Mouse (Mus musculus) adrenal gland, adult 8-10 months (tissue): ENCODE results near the gene Dll3. TPM values are rescaled to one million over a fixed set of nuclear protein-coding genes. Genes with fewer than 3 reads are reported as not detected.

Experiments
- DNase-seq: peaks from one replicate; pipeline ENCODE4 v3.0.0; 2022
- total RNA-seq, 4 experiments: library from RNA; stranded (reverse); gene quantifications; 2 replicates each; pipeline ENCODE4 v1.2.4; 2022

Gene Dll3
- under 1 TPM; 0.14 to 0.62 (median 0.40) TPM for total RNA-seq

DNA sequence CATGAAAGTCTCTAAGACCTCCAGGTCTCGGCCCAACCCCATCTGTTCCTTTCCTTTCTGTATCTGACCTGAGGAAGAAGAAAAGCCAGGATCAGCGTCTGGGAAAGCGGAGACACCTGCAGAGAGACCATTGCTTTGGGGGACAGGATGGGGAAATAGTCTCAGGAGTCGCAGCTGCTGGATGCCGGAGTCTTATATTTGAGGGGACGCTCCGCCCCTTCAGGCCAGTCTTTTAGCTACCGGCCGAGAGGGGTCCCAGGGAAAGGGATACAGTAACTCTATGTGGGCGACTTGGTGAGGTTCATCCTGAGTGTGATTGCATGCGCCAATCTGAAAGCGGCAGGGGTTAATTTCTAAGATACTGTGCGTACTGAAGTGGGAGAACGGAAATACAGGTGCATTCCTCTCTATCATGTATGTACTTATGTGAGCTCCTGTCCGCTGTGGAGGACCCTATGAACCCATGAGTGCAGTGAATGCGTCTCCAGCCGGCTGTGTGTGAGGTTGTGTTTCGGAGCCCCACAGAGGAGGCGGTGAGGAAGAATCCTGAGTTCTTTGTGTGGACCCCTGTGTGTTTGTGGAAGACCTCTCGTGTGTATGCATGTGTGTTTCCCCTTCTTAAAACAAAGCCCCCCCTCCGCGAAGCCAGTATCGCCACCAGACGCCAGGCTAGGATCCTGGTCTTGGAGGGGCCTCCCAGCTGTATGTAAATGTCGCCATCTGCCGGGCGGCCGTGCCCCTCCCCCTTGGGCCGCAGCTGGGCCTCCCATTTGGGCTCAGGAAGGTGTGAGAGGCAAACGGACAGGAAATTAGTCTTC, at the start of gene Dll3:
TSS of gene Dll3 (minus strand) at position 623 of the 818 bp plus-strand sequence.
- no peak for DNase-seq

DNA sequence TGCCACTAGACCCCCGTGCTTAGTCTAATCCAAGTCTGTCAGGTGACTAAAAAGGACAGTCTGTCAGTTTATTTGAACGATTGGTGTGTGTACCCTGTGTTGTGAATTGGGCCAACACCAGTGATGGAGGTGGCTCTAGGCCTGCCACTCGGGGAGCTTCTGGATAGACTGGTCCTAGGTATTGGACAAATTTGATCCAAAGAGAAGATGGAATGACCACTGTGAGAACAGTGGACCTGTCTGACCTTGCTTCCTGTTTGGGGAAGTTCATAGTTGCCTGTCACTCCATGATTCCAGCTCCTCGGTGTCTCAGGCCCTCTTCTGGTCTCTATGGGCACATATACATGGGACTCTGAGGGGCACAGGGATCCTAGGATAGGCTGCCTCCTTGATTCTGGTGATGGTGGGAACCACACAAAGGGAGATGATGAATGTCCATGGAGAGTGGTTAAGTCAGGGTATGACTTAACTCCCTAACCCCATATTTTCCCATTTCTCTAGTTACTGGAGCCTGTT, 49.7 kb upstream of the Dll3 start:
- no peak for DNase-seq

DNA sequence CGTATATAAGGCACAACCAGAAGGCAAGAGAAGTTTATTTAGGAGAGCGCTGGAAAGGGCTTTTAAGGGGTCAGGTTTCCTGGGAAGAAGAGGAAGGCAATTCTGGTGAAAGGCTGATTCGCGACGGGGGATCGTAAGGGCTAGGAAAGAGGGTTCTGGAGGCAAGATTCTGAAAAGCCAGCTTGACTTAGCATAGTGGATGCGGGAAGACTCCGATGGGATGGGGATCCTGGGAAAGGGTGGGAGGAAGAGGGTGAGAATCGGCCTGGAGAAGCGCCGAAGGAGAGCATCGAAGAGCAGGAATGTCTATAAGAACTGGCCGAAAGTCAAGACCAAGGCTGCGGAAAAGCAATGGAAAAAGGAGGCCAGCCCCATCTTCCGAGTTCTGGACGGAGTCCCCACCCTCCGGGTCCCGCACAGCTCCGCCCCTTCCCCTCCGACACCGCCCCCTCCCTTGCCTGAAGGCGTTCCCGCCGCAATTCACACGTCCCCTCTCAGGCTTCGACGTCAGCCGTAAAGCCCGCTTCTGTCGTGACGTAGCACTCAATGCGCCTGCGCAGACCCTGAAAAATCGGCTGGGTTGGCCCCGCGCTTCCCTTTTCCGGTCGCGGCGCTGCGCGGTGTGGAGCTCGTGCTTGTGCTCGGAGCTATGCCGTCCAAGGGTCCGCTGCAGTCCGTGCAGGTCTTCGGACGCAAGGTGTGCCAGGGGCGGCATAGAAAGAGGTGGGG, 48.3 kb upstream of the Dll3 start, which contains the start of gene Rps16:
TSS of gene Rps16 (plus strand) at position 498 of the 729 bp plus-strand sequence.
- DNase-seq: peak; percentile 97

DNA sequence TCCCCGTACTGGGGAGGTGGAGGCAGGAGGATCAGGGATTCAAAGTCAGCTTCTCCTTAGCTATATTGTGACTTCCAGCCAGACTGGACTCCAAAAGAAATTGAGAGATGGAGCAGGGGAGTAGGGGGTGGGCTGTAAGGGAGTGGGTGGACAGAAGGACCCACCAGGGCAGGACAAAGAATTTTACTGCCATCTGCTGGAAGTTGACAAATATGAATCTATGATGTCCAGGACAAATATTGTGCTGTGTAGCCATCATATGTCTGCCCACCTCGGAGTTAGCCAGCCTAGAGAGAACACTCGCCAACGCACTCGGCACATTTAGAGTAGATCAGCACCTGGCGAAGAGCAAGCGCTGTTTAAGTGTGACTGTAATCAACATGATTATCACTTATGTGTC, 46.6 kb upstream of the Dll3 start:
- DNase-seq: no peak

DNA sequence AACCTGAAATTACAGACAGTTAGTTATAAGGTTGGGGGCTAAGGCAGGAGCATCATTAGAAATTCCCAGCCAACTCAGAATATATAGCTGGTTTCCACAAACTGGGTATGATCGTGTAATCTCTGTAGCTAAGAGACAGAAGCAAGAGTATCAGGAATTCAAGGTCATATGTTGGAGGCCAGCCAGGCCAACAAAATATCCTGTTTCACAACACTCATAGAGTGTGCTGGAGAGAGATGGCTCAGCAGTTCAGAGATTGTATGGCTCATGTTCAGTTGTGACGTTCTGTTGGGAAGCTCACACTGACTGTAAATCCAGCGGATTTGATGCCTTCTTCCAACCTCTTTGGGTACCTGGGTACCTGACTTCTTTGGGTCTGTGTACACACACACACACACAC, 45.7 kb upstream of the Dll3 start:
- DNase-seq: peak; percentile 76

DNA sequence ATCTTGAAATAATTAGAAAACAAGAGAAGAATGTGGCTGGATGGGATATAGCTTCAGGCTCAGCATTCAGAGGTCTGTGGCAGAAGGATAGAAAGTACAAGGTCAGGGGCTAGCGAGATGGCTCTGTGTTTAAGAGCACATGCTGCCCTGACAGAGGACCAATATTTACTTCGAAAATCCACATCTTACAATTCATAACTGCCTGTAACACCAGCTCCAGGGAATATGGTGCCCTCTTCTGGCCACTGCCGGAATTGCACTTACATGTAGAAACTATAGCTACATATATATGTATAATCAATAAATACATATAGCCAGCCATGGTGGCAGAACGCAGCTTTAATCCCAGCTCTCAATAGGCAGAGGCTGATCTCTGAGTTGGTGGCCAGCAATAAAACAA, 42.6 kb upstream of the Dll3 start:
- no peak for DNase-seq

DNA sequence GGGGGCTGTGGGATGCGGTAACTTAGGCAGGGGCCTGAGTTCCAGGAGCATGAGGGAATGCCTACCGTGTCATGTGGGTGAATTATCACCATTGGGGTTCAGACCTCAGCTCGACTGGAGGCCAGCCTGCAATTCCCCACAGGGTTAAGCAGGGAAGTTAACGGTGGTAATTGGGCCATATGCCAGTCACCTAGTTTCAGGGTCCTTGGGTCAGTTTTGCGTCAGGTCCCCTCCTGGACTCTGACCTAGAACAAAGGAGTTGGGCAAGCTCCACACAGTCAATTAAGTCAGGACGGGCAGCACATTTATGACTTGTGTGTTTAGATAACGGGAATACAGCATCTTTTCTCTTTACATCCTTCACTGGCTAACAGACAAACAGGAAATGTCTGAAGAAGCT, 39.3 kb upstream of the Dll3 start:
- DNase-seq: no peak

DNA sequence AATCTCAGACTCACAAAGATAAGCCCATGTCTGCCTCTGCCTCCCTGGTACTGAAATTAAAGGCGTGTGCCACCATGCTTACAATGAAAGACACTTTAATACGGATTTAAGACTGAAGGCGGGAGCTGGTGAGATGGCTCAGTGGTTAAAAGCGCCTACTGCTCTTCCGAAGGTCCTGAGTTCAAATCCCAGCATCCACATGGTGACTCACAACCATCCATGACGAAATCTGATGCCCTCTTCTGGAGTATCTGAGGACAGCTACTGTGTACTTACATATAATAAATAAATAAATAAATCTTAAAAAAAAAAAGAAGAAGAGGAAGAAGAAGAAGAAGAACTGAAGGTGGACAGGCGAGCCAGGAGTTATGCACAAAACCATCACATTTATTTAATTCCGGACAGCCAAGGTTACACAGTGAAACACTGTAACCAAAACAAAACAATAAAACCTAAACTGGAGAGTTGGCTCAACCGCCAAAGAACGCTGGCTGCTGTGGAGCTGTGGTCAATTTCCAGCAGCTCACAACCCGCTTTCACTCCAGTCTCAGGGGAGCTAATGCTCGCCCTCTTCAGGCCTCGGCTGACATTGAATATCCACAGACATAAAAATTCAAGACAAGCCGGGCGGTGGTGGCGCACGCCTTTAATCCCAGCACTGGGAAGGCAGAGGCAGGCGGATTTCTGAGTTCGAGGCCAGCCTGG, 37.3 kb upstream of the Dll3 start:
- DNase-seq: peak; percentile 70

DNA sequence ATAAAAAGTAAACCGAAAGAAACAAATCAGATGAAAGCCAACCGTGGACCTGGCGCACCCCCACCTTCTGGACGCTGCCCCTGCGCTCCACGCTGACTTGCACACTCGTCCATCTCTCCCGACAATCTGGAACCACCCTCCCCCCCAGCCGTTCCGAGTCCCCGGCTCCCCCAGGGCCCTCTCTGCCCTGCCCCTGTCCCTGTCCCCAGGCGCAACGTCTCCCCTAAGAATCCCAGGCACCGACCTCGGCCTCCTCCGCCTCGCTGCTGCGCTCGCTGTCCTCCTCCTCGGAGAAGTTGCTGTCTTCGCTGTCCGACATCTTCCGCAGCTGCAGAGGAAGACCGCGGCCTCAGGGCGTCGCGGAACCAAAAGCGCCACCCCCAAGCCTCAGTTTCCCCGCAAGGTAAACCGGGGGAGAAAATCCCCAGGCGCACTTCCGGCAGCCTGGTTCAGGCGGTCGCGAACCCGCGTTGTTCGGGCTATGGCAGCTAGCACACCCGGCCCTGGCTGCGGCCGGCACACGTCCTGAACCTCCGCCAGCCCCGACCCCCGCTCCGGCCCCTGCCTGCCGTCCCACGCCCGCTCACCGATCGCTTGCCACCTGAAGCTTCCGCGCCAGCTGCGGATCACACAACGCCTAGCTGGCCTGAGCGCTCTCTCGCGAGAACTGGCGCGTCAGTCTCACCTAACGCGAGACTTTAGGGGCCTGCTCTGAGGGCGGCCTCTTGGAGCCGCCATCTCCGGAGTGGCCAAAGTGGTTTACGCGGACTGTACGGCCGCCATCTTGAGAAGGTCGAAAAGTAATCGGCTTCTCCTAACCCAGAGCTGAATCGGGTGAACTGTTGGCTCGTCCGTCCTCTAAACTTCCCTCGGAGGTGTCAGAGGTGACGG, 36.3 kb upstream of the Dll3 start, which contains the start of gene Supt5:
TSS of gene Supt5 (minus strand) at position 639 of the 891 bp plus-strand sequence.
- DNase-seq: peak; percentile 97

DNA sequence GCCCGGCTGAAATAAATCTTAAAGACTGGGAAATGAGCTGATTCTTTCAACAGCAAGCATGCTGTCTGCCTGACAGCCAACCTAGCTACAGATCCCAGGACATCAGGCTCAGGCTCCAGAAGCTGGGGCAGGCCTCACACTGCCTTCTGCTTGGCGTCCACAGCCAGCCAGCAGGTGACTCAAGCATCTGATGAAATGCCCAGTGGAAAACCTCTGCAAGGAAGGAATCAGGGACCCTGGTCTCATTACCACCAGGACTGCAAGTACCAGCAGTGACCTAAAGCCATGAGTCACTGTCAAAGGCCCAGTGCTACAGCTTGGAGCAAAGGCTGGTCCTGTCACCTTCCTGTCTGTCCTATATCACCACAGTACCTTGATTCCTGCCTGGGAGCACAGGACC, 33.4 kb upstream of the Dll3 start:
- DNase-seq: no peak

DNA sequence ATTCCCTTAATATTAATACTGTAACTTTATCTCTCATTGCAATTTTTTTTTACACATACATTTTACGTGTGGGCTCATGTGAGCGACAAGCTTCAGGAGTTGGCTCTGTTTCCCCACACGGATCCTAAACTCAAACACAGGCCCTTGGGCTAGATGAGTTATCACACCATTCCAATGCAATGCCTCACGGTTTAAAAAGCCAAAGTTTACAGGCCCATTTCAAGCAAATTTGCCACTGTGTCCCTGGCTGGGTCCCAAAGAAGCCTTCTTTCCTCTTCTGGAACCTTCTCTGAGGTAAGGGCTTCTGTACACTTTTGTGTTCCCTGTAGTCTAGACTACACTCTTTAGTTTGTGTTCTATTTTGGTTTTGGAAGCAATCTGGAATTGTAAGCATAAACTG, 32.5 kb upstream of the Dll3 start:
- DNase-seq: no peak

DNA sequence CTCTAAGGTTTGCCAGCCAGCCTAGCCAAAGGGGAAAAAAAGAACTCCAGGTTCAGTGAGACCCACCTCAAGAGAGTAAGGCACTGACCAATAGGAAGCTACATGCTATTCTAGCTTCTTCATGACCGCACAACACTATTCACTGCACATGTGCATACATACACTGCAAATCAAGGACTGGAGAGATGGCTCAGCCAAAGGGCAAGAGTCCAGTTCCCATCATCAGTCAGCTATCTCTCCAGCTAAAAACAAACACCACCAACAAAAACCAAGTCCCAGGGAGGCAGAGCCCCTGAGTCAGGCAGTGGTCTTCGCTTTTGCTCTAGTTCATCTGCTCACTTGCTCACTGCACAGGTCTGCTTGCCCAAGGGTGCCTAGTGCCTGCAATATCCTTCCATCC, 26.2 kb upstream of the Dll3 start:
- DNase-seq: no peak

DNA sequence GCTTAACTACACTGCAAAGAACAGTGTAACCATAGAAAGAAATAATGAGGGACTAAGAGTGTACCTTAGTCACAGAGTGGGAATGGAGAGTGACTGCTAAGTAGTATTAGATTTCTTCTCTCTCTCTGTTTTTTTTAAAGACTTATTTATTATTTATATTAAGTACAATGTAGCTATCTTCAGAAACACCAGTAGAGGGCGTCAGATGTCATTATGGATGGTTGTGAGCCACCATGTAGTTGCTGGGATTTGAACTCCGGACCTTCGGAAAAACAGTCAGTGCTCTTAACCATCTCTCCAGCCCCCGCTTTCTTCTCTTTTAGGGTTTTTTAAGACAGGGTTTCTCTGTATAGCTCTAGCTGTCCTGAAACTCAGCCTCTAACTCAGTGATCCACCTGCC, 24.4 kb upstream of the Dll3 start:
- DNase-seq: no peak

DNA sequence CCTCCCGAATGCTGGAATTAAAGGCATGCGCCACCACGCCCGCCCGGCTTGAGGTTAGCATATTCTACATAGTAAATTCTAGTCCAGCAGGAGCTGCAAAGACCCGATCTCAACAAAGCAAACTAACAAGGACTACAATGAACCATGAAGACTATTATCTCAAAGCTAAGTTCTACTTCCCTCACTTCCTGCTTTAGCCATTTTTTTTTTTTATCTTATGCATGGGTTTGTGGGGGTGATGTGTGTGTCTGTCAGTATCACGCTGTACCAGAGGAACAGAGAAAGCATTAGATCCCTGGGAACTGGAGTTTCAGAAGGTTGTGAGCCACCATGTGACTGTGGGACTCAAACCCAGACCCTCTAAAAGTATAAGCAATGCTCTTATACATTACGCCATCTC, 23.3 kb upstream of the Dll3 start:
- no peak for DNase-seq

DNA sequence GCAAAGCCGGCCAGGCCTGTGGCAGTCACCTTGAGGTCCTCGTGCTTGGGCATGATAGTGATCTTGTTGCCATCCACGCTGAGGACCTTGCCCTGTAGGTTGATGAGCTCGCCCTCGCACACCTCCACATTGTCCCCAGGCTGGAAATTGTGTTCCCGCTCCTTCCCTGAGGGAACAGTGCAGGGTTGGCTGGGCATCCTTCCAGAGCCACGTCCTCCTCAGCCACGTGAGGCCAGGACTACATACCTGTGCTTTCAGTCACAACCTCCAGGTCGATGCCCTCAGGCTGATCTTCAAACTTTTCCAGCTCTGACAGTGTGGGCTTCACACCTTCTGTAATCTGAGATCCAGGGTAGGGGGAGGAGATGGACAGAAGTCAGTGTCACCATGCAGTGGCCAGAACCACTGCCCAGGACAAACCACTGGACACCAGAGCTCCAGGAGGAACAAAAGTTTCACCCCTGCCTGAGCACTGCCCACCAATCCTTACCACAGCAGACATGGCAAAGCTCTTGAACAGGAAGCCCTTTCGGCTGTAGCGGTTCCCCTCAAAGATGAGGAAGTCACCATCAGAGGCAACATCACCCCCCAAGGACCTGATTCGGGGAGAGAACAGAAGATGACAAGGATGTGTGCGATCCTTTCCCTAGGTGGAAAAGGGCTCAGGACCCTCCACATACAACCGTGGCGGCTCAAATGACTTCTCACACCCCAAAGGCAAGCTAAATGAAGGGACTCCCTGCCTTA, 20.1 kb upstream of the Dll3 start:
- no peak for DNase-seq

DNA sequence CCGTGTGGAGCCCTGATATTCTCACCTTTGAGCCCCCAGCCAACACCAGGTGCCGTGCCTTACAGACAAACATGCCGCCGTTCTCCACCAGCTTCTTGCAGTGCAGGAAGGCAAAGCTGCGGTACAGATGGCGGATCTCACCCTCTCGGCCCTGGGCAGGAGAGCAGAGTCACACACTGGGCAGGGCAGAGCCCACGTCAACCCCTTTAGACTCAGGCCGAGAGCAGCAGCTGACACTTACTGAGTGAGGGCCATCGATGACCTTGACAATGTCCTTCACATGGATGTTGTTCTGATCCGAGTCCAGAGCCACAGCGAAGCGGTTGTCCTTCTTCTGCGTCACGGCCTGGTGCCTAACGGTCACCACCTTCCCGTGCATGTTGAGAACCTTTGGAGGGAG, 16.7 kb upstream of the Dll3 start:
- peak; percentile 75 for DNase-seq

DNA sequence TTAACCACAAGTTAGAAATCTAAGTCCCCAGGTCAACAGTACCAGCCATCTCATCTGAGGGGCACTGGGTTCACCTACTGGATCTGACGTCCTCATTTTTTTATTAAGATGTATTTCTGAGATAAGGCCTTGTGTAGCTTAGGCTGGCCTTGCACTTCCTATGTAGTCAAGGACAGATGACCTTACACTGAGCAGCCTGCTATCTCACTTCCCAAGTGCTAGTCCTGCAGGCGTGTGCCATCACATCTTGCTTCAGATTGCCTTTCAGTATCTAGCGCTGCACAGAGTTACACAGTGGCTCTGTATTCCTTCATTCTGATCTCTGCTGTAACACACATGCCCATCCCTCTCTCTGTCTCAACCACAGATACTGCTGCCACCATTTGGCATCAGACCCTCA, 16.0 kb upstream of the Dll3 start:
- no peak for DNase-seq

DNA sequence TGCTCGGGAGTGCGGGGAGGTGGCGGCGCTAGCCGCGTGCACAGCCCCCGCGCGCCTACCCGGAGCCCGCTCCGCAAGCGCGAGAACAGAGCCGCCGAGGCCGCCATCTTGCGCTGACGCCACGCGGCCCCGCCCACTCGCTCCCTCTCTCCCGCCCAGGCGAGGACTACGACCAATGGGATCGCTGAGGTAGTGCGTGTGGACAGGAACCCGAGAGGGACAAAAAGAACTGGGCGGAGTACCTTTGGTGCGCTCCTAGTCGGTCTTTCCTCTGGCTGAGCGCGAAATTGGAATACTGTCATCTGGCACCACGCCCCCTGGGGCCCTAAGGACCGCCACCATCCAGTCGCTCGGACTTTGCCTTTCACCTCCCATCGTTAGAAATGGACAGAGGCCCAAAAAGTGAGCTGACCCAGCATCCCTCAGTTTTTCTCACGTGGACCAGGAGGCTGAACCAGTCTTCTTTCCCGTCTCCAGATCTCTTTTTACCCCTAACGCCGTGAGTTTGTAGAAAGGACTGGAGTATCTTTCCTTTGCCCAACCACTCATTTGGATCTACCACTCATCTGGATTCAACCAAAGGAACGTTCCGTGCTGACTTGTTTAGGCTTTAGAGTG, 10.0 kb upstream of the Dll3 start, which contains the start of gene Timm50:
TSS of gene Timm50 (minus strand) at position 147 of the 618 bp plus-strand sequence.
- peak; percentile 97 for DNase-seq

DNA sequence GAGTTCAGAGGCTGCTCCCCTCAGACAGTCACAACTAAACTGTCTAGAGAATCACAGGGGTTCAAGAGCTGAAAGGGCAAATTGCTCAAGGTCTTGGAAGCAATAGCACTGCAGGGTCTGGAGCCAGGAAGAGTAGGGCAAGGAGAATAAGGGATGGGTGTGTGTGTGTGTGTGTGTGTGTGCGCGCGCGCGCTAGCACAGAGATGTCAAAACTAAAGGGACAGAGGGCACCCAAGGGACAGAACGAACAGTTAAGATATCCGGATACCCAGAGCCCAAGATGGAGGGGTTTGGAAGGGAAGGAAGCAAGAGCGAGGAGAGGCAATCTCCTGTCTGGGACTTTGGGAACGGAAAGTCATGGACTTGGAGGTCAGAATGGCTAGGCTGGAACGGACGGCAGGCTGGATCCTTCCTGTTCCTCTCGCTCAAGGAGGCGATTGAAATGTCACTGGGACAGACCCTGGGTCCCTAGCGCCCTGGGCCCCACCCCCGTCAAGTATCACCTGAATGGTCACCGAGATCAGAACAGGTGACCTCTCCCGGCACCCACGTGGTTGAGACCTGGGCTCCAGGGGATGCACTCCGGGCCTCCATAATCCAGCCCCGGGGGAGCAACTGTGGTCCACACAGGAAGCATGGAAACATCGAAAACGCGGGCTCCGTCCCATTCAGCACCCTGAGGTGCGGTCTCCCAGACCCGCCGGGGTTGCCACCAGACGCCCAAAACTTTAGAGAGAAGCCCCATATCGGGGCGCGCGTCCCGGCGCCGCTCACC, 9.3 kb upstream of the Dll3 start:
- DNase-seq: no peak

DNA sequence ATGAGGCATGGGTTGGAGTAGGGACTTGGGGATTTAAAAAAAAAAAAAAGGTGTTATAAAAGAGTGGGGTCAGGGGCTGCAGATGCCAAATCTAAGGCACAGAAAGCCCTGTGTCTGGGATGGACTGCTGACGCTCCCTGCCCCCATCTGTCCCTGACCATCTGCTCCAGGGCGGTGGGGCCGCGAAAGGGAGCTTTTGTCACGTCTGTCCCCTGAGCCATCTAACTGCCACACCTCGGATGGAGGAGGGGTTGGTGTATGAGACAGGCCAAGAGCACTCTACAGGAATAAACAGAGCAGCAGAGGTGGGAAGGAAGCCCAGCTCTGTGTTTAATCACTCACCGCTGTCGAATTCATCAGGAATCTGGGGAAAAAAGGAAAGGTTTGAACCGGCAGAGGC, 7.7 kb upstream of the Dll3 start:
- no peak for DNase-seq
